Mouse (Mus musculus): ENCODE measurements around the gene Shisa5. TPM values are rescaled to one million over a fixed set of nuclear protein-coding genes. Genes with fewer than 3 reads are reported as not detected.

Shisa5 gene
- polyA plus RNA-seq, 1 experiment from 2014 or later: 76.3 TPM

- ATAC-seq (ENCODE audit: low FRiP score, low read depth): no peak
- Histone ChIP-seq H3K4me3 (no peak overlapping the region), H3K9me3 (no peaks in the 10 kb centered on the region), H3K27me3 (no peaks in the 10 kb centered on the region), H3K27ac (replicated peaks) (no peak overlapping the region), H3K36me3 (peaks cover 15% of the 10 kb centered on the region), H3K9ac (no peak overlapping the region), H3K4me2 (no peak overlapping the region), H3K4me1 (replicated peaks) (no peaks in the 10 kb centered on the region)
- WGBS: 75% methylated on average over 3 of the region's 3 CpGs
Measured at GRCm38 (mm10) chr9:109028421-109028820, 9.9 kb upstream of the Shisa5 start.

GRCm38 (mm10) chr9:109028919-109029318, 9.4 kb upstream of the Shisa5 start:
- Histone ChIP-seq H3K27me3 (no peaks in the 10 kb centered on the region), H3K9me3 (no peaks in the 10 kb centered on the region), H3K4me3 (no peak overlapping the region), H3K9ac (no peak overlapping the region), H3K4me2 (no peak overlapping the region), H3K4me1 (replicated peaks) (no peaks in the 10 kb centered on the region), H3K36me3 (peaks cover 16% of the 10 kb centered on the region), H3K27ac (replicated peaks) (no peak overlapping the region)
- 75% methylated on average over 5 of the region's 5 CpGs for WGBS
- no peak for ATAC-seq (ENCODE audit: low FRiP score, low read depth)

- Histone ChIP-seq H3K9ac (no peak overlapping the region), H3K4me3 (no peak overlapping the region), H3K27me3 (no peaks in the 10 kb centered on the region), H3K27ac (replicated peaks) (no peak overlapping the region), H3K36me3 (peaks cover 9% of the 10 kb centered on the region), H3K9me3 (no peaks in the 10 kb centered on the region), H3K4me1 (replicated peaks) (no peaks in the 10 kb centered on the region), H3K4me2 (no peak overlapping the region)
- ATAC-seq (ENCODE audit: low FRiP score, low read depth): no peak
- 76% methylated on average over 3 of the region's 3 CpGs for WGBS
Measured at GRCm38 (mm10) chr9:109030312-109030711, 8.1 kb upstream of the Shisa5 start.

GRCm38 (mm10) chr9:109031001-109031400, 7.4 kb upstream of the Shisa5 start:
- no peak overlapping the region for H3K4me2 ChIP-seq
- no peaks in the 10 kb centered on the region for H3K27me3 ChIP-seq
- no peak for ATAC-seq (ENCODE audit: low FRiP score, low read depth)
- H3K36me3 ChIP-seq: peaks cover 3% of the 10 kb centered on the region; the same call in 1 of the 2 replicates
- no peak overlapping the region for H3K9ac ChIP-seq
- H3K4me1 ChIP-seq (replicated peaks): no peaks in the 10 kb centered on the region
- H3K9me3 ChIP-seq: no peaks in the 10 kb centered on the region
- no peak overlapping the region for H3K4me3 ChIP-seq
- 91% methylated on average over 7 of the region's 7 CpGs for WGBS
- no peak overlapping the region for H3K27ac ChIP-seq (replicated peaks)

GRCm38 (mm10) chr9:109031686-109032085, 6.7 kb upstream of the Shisa5 start:
- no peaks in the 10 kb centered on the region for H3K4me1 ChIP-seq (replicated peaks)
- no peaks in the 10 kb centered on the region for H3K9me3 ChIP-seq
- 88% methylated on average over 8 of the region's 8 CpGs for WGBS
- H3K27ac ChIP-seq (replicated peaks): no peak overlapping the region
- no peak for ATAC-seq (ENCODE audit: low FRiP score, low read depth)
- H3K4me3 ChIP-seq: no peak overlapping the region
- H3K27me3 ChIP-seq: no peaks in the 10 kb centered on the region
- H3K36me3 ChIP-seq: peaks cover 3% of the 10 kb centered on the region; the same call in 1 of the 2 replicates
- H3K9ac ChIP-seq: no peak overlapping the region
- H3K4me2 ChIP-seq: no peak overlapping the region

- Histone ChIP-seq H3K9me3 (no peaks in the 10 kb centered on the region), H3K4me3 (no peak overlapping the region), H3K9ac (no peak overlapping the region), H3K36me3 (peaks cover 3% of the 10 kb centered on the region; the same call in 1 of the 2 replicates), H3K4me2 (no peak overlapping the region), H3K27ac (replicated peaks) (no peak overlapping the region), H3K4me1 (replicated peaks) (no peaks in the 10 kb centered on the region), H3K27me3 (no peaks in the 10 kb centered on the region)
- WGBS: 84% methylated on average over 6 of the region's 6 CpGs
- no peak for ATAC-seq (ENCODE audit: low FRiP score, low read depth)
Measured at GRCm38 (mm10) chr9:109032435-109032834, 5.9 kb upstream of the Shisa5 start.

GRCm38 (mm10) chr9:109038901-109039364, 568 bp downstream of the Shisa5 start:
- WGBS: 20% methylated on average over 8 of the region's 8 CpGs
- Histone ChIP-seq H3K4me3 (peak overlapping the region; percentile 65), H3K4me1 (replicated peaks) (peaks cover 21% of the 10 kb centered on the region; the same call in 1 of the 2 replicates), H3K27me3 (no peaks in the 10 kb centered on the region), H3K9ac (peak overlapping the region; percentile 70), H3K4me2 (peak overlapping the region; percentile 95), H3K36me3 (no peaks in the 10 kb centered on the region), H3K27ac (replicated peaks) (peak overlapping the region; percentile 53; the same call in 1 of the 2 replicates), H3K9me3 (no peaks in the 10 kb centered on the region)
- peak; percentile 27; the same call in 1 of the 2 replicates for ATAC-seq (ENCODE audit: low FRiP score, low read depth)

- H3K4me1 ChIP-seq (replicated peaks): peaks cover 21% of the 10 kb centered on the region; the same call in 1 of the 2 replicates
- ATAC-seq (ENCODE audit: low FRiP score, low read depth): no peak
- H3K36me3 ChIP-seq: no peaks in the 10 kb centered on the region
- 83% methylated on average over 4 of the region's 4 CpGs for WGBS
- no peak overlapping the region for H3K4me3 ChIP-seq
- no peaks in the 10 kb centered on the region for H3K9me3 ChIP-seq
- no peak overlapping the region for H3K9ac ChIP-seq
- peak overlapping the region; percentile 95; the same call in 1 of the 2 replicates for H3K4me2 ChIP-seq
- H3K27ac ChIP-seq (replicated peaks): no peak overlapping the region
- H3K27me3 ChIP-seq: no peaks in the 10 kb centered on the region
Measured at GRCm38 (mm10) chr9:109039681-109040080, 1.3 kb downstream of the Shisa5 start.

- H3K9me3 ChIP-seq: no peaks in the 10 kb centered on the region
- H3K4me2 ChIP-seq: no peak overlapping the region
- no peaks in the 10 kb centered on the region for H3K27me3 ChIP-seq
- WGBS: 86% methylated on average over 8 of the region's 8 CpGs
- no peaks in the 10 kb centered on the region for H3K36me3 ChIP-seq
- no peak overlapping the region for H3K27ac ChIP-seq (replicated peaks)
- no peak overlapping the region for H3K9ac ChIP-seq
- peaks cover 21% of the 10 kb centered on the region; the same call in 1 of the 2 replicates for H3K4me1 ChIP-seq (replicated peaks)
- no peak overlapping the region for H3K4me3 ChIP-seq
- ATAC-seq (ENCODE audit: low FRiP score, low read depth): no peak
Measured at GRCm38 (mm10) chr9:109040216-109040615, 1.9 kb downstream of the Shisa5 start.

GRCm38 (mm10) chr9:109040906-109041305, 2.5 kb downstream of the Shisa5 start:
- H3K9me3 ChIP-seq: no peaks in the 10 kb centered on the region
- H3K4me3 ChIP-seq: no peak overlapping the region
- no peak overlapping the region for H3K4me2 ChIP-seq
- H3K9ac ChIP-seq: no peak overlapping the region
- H3K27me3 ChIP-seq: no peaks in the 10 kb centered on the region
- WGBS: 71% methylated on average over 6 of the region's 6 CpGs
- H3K4me1 ChIP-seq (replicated peaks): peaks cover 21% of the 10 kb centered on the region; the same call in 1 of the 2 replicates
- no peaks in the 10 kb centered on the region for H3K36me3 ChIP-seq
- ATAC-seq (ENCODE audit: low FRiP score, low read depth): no peak
- no peak overlapping the region for H3K27ac ChIP-seq (replicated peaks)

GRCm38 (mm10) chr9:109041351-109041750, 3.0 kb downstream of the Shisa5 start:
- Histone ChIP-seq H3K4me1 (replicated peaks) (peaks cover 21% of the 10 kb centered on the region; the same call in 1 of the 2 replicates), H3K27me3 (no peaks in the 10 kb centered on the region), H3K27ac (replicated peaks) (no peak overlapping the region), H3K9ac (no peak overlapping the region), H3K36me3 (no peaks in the 10 kb centered on the region), H3K4me2 (no peak overlapping the region), H3K9me3 (no peaks in the 10 kb centered on the region), H3K4me3 (no peak overlapping the region)
- 76% methylated on average over 7 of the region's 7 CpGs for WGBS
- ATAC-seq (ENCODE audit: low FRiP score, low read depth): no peak

GRCm38 (mm10) chr9:109046306-109046705, 7.9 kb downstream of the Shisa5 start:
- H3K36me3 ChIP-seq: no peaks in the 10 kb centered on the region
- no peak for ATAC-seq (ENCODE audit: low FRiP score, low read depth)
- no peaks in the 10 kb centered on the region for H3K27me3 ChIP-seq
- H3K9me3 ChIP-seq: no peaks in the 10 kb centered on the region
- H3K4me2 ChIP-seq: no peak overlapping the region
- H3K9ac ChIP-seq: no peak overlapping the region
- 34% methylated on average over 5 of the region's 5 CpGs for WGBS
- no peak overlapping the region for H3K4me3 ChIP-seq
- H3K27ac ChIP-seq (replicated peaks): no peak overlapping the region
- no peaks in the 10 kb centered on the region for H3K4me1 ChIP-seq (replicated peaks)

GRCm38 (mm10) chr9:109049316-109049715, 11.0 kb downstream of the Shisa5 start:
- H3K27me3 ChIP-seq: no peaks in the 10 kb centered on the region
- no peak for ATAC-seq (ENCODE audit: low FRiP score, low read depth)
- H3K27ac ChIP-seq (replicated peaks): no peak overlapping the region
- H3K4me3 ChIP-seq: no peak overlapping the region
- no peak overlapping the region for H3K4me2 ChIP-seq
- H3K36me3 ChIP-seq: no peaks in the 10 kb centered on the region
- H3K9ac ChIP-seq: no peak overlapping the region
- H3K9me3 ChIP-seq: no peaks in the 10 kb centered on the region
- H3K4me1 ChIP-seq (replicated peaks): no peaks in the 10 kb centered on the region; the same call in 1 of the 2 replicates
- WGBS: 86% methylated on average over 7 of the region's 7 CpGs
